Mouse (Mus musculus): ENCODE measurements around the gene Cyb5b.
A peak's percentile ranks its signal among the peaks of the same experiment; 100 is the strongest.
"Not testable (repeated sequence)": the region's sequence is repeated elsewhere in the genome, so short reads cannot be mapped to it uniquely, and the experiment has no call there.

Cyb5b gene

DNA sequence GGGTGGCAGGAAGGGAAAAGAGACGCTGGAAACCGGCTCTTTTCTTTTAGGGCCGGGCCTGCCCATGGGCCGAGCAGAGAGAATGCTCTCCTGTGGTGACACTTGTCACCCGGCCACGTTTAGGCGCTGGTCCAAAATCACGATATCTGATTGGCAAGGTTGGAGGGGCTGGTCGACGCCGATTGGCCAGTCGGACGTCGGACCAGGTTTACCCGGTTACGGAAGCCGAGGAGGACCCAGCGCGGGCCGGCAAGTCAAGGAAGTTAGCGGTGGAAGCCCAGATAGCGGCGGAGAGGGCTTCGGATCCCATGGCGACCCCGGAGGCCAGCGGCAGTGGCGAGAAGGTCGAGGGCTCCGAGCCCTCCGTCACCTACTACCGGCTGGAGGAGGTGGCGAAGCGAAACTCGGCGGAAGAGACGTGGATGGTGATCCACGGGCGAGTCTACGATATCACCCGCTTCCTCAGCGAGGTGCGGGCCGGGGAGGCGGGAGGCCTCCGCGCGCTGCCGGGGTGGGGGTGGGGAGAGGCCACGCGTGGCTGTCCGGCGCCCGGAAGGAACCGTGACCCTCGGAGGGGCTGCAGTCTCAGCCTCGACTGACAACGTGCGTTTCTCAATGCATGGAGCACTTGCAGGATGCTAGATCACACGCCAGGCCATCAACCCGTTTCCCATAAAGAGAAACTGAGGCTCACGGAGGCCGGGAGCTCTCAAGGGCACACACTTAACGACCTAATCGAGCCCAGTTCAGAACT, at the start of gene Cyb5b:
TSS of gene Cyb5b (plus strand) at position 237 of the 754 bp plus-strand sequence.
- peak; percentile 68 for DNase-seq (ENCODE audit: extremely low read depth, low read depth, low spot score)

DNA sequence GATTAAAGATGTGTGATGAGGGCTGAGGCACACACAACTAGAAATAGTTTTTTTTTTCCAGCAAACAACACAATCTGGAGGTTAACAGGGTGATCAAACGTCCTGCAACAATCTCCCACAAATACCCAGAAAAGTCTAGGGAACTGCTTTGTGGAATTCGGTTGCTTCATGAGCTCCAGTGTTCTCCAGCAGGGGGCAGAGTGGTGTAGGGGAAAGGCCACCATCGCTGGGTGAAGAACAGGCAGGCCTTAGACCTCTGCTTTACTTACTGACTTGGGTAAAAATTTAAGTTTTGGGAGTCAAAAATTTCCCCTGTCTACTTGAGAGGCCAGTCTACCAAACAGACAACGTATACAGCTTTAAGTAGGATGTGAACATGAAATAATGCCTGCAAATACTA, 45.9 kb upstream of the Cyb5b start:
- no peak for DNase-seq (ENCODE audit: extremely low read depth, low read depth, low spot score)

DNA sequence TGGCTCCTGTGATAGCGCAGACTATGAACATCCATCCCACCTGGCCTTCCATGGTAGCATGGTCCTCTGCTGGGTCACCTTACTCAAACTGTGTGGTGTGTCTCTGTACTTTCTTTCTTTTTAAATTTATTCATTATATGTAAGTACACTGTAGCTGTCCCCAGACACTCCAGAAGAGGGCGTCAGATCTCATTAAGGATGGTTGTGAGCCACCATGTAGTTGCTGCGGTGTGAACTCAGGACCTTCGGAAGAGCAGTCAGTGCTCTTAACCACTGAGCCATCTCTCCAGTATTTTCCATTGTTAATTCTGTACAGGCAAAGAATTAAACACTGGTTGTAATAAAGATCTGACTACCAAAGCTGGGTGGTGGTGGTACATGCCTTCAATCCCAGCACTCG, 42.4 kb upstream of the Cyb5b start:
- DNase-seq (ENCODE audit: extremely low read depth, low read depth, low spot score): not testable (repeated sequence)

DNA sequence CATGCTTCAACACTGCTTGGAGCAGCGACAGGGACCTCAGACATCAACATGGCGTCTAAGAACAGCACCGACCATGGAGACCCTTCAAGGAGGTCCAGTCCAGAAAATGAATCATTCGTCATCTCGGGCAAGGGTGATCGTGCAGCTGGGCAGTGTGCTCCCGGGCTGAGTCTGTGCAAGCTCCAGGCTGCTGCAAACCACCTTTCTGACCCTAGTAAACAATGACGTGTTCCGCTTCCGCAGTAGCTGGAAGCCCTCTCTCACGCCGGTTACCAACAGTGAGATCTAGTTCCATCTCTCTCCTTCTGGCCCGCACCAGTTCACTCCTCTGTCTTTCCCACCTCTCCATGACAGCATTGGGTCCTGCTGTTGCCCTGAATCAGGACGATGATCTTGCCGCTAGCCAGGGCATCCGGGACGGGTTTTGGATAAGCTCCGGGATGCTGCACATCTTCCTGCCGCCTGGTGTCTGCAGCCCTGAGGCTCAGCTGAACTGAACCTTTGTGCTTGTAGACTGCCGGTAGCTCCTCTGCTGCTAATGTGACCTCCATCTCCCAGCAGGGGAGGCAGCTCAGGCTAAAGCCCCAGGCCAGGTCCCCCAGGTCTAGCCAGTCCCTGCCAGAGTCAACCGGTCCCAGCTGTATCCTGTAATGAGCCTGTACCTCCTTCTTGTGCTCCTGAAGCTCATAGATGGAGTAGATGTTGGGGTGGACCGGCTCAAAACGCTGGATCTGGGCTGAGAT, 41.3 kb upstream of the Cyb5b start:
- DNase-seq (ENCODE audit: extremely low read depth, low read depth, low spot score): no peak

DNA sequence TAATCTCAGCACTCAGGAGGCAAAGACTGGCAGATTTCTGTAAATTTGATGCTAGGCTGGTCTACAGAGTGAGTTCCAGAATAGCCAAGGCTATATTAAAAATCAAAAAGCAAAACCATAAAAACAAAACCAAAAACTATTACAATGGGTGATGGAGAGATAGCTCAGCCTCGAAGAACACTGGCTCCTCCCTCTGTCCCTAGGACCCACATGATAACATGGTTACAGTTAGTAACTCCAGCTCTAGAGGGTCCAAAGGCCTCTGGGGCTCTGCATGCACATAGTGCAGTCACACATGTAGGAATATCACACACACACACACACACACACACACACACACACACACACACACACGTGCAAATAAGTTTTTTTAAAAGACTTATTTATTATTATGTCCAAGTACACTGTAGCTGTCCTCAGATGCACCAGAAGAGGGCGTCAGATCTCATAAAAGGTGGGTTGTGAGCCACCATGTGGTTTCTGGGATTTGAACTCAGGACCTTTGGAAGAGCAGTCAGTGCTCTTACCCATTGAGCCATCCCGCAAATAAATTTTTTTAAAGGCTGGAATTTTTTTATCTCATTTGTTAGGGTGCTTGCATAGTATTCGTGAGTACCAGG, 40.5 kb upstream of the Cyb5b start:
- DNase-seq (ENCODE audit: extremely low read depth, low read depth, low spot score): no peak

DNA sequence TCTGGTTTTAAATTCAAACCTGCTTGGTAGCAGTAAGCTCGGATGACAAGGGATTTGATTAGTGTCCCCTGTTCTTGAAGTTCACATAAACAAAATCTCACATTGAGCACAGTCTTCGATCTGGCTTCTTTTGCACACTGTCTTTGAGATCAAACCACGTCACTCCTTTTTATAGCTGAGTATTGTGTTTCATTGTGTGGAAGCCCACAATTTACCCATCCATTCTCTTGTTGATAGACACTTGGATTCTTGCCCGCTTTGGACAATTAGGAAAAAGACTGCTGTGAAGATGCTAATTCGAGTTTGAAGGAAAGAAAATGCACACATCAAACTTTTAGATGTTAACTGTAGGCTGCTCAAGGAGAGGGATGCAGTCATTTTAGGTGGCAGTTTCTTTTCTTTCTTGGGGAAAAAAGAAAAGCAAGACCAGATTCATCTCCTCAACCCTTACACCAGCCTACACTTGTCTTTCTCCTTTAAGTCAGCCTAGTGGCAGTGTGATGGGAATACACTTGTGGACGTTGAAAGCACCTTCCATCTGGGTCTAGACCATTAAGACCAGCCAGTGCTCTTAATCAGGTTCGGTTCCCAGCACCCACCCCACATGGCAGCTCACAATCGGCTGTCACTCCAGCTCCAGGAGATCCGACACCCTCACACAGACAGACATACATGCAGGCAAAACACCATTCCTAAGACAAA, 39.7 kb upstream of the Cyb5b start:
- DNase-seq (ENCODE audit: extremely low read depth, low read depth, low spot score): no peak

DNA sequence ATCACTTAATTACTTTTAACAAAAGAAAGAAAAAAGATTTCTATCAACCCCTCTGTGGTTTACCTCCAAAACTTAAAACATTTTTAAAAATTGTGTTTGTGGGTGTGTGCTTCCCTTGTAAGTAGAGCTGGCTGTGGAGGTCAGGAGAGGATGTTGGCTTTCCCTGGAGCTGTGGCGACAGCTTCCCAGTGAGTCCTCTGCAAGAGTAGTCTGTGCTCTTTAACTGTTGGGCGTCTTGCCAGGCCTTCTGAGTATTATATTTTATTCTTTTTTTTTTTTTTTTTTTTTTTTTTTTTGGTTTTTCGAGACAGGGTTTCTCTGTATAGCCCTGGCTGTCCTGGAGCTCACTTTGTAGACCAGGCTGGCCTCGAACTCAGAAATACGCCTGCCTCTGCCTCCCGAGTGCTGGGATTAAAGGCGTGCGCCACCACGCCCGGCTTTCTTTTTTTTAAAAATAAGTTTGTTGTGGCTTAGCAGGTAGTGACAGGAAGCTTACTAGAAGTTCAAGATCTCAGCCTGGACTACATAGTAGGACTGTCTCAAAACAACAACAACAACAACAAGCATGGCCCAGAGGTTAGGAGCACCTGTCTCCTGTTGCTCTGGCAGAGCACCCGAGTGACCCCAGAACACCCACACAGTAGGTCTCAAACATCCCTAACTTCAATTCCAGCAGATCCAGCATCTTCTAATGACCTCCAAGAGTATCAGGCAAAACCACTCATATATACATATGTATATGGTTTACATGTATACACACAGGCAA, 38.9 kb upstream of the Cyb5b start:
- no peak for DNase-seq (ENCODE audit: extremely low read depth, low read depth, low spot score)

DNA sequence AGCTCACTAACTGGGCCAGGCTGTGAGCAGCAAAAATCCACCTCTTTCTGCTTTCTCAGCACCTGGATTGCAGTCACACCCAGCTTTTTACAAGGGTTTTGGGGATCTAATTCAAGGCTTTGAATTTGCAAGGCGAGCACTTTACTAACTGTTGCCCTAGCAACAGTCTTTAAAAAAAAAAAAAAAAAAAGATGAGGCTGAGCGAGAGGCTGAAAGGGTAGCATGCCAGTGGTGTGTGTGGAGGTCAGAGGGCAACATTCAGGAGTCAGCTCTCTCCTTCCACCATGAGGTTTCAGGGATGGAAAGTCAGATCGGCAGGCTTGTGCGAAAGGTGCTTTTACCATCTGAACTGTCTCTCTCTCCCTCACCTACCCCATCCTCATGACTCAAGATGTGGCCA, 37.2 kb upstream of the Cyb5b start:
- DNase-seq (ENCODE audit: extremely low read depth, low read depth, low spot score): no peak

DNA sequence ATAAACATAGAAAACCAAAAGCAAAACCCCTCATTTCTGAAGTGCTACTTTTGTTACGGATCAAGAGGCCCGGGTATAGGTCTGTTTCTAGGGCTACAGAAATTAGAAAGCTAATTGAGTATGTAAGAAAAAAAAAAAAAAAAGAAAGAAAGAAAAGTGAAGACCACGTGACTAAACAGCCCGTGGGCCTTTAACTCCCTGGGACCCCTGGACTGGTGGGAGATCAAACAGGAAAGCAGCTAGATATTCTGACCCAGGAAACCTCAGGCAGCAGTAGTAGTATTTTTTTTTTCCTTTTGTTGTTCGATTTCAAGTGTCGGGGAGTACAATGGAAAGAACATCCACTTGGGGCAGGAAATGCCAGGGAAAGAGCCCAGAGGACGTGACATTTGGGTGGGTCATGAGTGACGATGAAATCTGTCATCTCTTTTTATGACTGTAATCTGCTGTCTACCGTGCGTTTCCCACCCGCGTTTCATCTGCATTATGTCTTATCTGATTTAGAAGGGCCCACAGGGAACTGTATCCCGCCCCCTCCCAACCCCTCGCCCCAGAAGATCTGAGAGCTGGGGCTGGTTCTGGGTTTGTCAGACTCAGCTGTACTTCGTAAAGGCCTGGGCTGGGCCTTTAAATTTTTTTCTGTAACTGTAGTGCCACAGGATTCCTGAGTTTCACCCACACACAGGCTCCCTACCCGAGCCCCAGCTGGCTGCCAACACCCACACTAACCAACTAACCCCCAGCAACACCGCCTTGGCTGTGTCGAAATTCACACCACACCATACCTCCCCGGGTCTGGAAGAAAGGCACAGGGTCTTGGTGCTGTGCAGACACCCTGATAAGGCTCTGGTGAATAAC, 36.1 kb upstream of the Cyb5b start:
- DNase-seq (ENCODE audit: extremely low read depth, low read depth, low spot score): no peak

DNA sequence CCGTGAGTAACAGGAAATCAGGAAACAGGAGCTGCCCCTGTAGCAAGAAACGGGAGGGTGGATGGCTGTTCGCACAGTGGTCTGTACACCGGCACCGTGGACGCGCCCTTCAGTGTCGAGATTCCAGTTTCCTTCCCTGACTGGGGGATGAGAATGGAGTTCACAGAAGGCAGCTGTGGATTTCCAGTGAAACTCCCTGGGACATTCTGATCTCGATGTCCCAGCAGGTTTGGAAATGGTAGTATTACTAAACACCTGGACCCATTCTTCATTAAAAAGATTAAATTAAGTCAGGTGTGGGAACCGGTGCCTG, 35.5 kb upstream of the Cyb5b start:
- DNase-seq (ENCODE audit: extremely low read depth, low read depth, low spot score): no peak

DNA sequence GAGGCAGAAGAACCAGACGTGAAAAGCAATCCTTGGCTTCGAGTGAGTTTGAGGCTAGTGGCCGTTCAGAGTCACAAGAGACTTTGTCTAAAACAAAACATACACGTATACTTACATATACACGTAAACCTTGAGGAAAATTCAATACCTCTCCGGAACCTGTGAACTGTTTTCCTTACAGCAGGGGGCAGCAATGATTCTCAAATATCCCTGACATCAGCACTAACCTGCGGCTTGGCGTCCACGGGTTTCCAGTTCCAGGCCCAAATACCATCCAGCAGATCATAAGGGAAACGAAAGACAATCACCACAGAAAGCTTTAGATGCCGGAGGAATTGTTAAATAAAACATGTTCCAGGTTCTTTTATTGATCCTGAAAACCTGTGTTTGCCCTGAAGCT, 34.4 kb upstream of the Cyb5b start:
- no peak for DNase-seq (ENCODE audit: extremely low read depth, low read depth, low spot score)

DNA sequence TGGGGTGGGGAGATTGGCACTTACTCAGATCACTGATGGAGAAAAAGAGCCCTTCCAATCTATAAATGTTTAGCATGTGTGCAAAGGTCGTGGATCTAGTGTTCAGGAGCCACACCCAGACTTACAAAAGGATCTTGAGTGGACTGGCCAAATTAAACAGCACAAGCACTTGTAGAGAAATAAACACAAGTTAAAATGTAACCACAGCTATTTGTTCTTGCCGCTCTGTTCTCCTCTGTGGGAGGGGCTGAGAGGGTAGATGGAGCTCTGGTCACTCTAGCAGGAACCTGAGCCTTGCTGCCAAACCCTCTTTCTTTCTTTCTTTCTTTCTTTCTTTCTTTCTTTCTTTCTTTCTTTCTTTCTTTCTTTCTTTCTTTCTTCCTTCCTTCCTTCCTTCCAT, 33.4 kb upstream of the Cyb5b start:
- no peak for DNase-seq (ENCODE audit: extremely low read depth, low read depth, low spot score)

DNA sequence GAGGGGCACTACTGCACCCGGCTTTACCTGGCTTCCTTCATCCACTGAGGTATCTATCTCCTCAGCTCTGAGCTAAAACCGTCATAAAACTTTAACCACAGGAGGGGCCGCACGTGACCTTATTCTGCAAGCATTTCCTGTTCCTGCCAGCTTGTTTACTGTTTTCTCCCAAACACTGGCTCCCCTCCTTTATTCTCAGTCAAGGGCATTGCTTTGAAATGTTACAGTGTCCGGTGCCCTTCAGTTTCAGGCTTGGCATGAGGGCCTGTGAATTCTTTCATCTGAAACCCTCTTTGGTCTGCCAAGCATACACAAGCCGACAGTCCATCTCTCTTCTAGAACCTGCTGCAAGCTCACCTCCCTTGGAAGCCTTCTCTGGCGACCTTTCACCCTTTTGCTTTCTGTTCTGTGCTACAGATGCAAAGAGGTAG, 31.6 kb upstream of the Cyb5b start:
- DNase-seq (ENCODE audit: extremely low read depth, low read depth, low spot score): no peak

DNA sequence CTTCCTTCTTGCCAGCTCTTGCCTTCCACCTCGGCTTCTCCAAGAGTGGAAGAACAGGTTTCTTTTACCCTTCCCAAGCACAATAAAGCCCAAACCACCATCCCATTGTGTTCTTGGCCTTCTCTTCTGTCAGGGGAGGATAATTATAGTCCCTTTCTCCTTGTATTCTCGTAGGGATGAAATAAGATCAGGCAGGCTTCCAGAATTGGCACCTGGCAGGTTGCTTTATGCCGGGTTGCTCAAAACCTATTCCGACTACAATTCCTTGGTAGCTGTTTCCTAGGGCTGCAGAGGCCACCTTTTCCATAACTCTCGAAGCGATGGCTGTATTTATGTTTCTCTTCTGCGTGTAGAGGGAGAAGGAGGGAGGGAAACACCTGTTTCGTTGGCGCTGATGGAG, 31.0 kb upstream of the Cyb5b start:
- no peak for DNase-seq (ENCODE audit: extremely low read depth, low read depth, low spot score)

DNA sequence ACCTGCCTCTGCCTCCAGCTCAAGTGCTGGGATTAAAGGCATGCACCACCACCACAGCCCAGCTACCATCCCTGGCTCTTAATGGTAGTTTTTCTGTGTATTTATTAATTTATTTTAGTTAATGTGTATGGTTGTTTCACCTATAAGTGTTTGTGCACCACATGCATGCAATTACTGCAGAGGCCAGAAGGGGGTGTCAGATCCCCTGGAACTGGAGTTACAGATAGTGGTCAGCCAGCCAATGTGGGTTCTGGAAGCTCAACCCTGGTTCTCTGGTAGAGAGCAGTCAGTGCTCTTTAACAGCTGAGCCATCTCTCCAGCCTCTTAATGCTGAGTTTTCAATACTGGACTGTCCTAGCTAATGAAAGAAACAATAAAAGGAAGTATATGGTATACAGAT, 29.6 kb upstream of the Cyb5b start:
- DNase-seq (ENCODE audit: extremely low read depth, low read depth, low spot score): no peak

DNA sequence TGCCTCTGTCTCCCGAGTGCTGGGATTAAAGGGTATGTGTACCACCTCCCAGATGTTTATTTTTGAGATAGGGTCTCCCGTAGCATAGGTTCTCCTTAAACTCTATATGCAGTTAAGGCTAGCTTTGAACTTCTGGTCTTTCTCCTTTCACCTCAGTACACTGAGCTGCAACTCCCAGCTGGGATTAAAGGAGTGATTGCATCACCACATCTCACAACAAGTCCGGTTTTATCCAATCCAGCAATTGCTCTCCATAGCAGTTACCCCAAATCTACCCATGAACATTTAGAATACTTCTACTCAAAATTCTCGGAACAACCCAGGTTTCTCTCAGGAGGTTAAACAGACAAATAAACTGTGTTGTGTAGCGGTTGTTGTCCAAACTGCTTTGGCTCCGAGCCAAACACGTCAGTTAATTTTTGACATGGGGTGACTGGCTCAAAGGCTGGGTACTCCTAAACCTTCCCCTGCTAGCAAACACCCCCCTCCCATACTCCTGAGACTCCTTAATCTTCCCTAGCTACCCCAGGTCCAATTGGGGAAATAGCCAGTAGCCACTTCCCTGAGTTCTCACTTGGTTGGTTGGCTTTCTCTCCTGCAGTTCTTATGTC, 28.7 kb upstream of the Cyb5b start:
- DNase-seq (ENCODE audit: extremely low read depth, low read depth, low spot score): no peak

DNA sequence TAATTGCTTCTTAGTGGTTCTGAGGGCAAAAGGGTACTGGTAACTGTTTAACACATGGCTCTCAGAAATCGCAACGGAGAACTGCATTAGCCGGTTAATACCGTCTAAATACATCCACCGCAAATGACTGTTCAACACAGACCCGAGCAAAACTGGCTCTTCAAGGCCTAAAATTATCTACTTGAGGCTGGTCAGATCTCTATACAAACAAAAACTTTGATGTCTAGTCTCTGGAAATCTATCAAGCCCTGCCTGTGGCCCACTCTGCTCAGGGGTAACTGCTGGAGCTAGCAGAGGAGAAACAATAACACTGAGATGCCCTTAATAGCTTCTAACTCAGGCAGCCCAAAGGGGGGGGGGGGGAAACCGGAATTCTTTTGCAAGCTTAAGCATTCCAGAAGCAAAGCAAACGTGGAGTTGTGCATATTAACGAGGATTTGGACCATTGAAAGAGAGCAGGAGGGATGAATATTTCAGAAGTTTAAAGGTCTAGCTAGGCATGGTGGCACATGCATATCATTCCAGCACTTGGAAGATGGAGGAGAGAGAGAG, 27.3 kb upstream of the Cyb5b start:
- DNase-seq (ENCODE audit: extremely low read depth, low read depth, low spot score): no peak

DNA sequence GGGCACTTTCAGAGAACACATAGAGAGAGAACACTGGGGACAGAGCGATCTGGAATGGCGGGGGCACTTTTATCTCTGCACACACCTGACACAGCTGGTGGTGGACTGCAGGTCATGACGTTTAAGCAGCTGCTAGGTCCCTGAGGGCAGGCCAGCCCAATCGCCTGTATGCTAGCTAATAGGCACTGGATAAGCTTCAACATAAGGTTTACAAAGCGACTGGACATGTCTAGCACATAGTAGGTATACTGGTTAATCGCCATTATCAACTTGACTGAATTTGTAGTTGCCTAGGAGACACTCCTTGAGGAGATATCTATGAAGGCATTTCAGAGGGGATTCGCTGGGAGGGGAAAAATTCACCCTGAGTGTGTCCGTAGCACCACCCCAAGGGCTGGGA, 26.1 kb upstream of the Cyb5b start:
- DNase-seq (ENCODE audit: extremely low read depth, low read depth, low spot score): no peak

All from fat pad, adult 2 months (tissue).